Mouse (Mus musculus): ENCODE data around the gene Sp3. TPM values are rescaled to one million over a fixed set of nuclear protein-coding genes. Genes with fewer than 3 reads are reported as not detected.

The Sp3 gene
- polyA plus RNA-seq, 1 experiment, result 14.2 TPM

DNA sequence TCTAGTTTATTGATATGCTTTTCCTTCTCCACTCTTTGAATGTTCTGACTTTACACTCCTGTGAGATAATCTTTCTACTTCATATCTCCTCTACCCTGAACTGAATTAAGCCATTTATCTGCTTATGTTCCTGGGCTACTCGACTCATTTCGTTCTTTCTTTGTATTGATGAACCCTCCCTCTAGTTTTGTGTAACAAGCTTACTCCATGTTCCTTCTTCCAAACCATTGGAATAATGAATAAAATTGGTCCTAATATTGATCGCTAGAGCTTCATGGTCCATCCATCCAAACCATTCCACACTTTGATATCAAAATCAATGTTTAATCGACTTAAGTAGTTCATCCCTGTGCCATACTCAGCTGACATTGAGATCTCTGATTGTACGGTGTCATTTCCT, 6.4 kb upstream of the Sp3 start, which contains the start of gene Gm11084:
TSS of gene Gm11084 (minus strand) at position 101 of the 400 bp plus-strand sequence.
- no peak within 1 kb of the TSS for H3K4me3 ChIP-seq (ENCODE audit: low read depth, low read length)
- H3K4me1 ChIP-seq (ENCODE audit: control insufficient read depth, insufficient read depth, insufficient read length, low read length), result peaks cover 2% of the 10 kb centered on the region; the same call in 1 of the 2 replicates
- no peaks in the 10 kb centered on the region for H3K27me3 ChIP-seq (ENCODE audit: control insufficient read depth, insufficient read depth, low read length)
- H3K36me3 ChIP-seq (ENCODE audit: control insufficient read depth, insufficient read depth, low read length), result no peaks in the 10 kb centered on the region
- 92% methylated on average over 5 of the region's 5 CpGs for WGBS
- no peak within 1 kb of the TSS for H3K27ac ChIP-seq (ENCODE audit: insufficient read depth, low read depth, low read length)
- TF ChIP-seq POLR2A (IDR thresholded peaks at IDR 0.05; ENCODE audit: low read depth, low read length), result no peak
- no peak for TF ChIP-seq CTCF (IDR thresholded peaks at IDR 0.05; ENCODE audit: extremely low read depth, insufficient read length, insufficient replicate concordance, low read depth, low read length)

DNA sequence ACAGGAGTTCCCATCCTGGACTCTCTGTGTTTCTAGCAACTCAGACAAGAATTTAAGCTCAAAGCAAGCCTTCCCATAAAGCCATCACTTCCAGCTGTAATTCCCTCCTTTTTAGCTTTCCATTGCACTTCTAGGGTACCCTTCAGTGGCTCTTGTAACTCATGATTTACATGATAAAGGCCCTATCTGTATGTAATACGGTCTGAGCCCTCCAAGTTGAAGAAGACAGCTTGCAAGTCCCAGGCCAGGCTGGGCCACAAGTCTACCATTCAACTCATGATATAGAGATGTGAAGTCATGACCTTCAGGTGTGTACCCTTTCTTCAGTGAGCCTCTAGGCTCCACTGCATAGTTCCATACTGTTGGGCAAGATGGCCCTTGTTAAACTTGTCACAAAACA, 5.3 kb upstream of the Sp3 start:
- Histone ChIP-seq H3K36me3 (ENCODE audit: control insufficient read depth, insufficient read depth, low read length) (no peaks in the 10 kb centered on the region), H3K4me1 (ENCODE audit: control insufficient read depth, insufficient read depth, insufficient read length, low read length) (peaks cover 2% of the 10 kb centered on the region; the same call in 1 of the 2 replicates), H3K27me3 (ENCODE audit: control insufficient read depth, insufficient read depth, low read length) (no peaks in the 10 kb centered on the region), H3K4me3 (ENCODE audit: low read depth, low read length) (no peak overlapping the region), H3K27ac (ENCODE audit: insufficient read depth, low read depth, low read length) (no peak overlapping the region)
- TF ChIP-seq POLR2A (IDR thresholded peaks at IDR 0.05; ENCODE audit: low read depth, low read length) (no peak), CTCF (IDR thresholded peaks at IDR 0.05; ENCODE audit: extremely low read depth, insufficient read length, insufficient replicate concordance, low read depth, low read length) (no peak)
- WGBS, result 82% methylated on average over 1 of the region's 1 CpGs

DNA sequence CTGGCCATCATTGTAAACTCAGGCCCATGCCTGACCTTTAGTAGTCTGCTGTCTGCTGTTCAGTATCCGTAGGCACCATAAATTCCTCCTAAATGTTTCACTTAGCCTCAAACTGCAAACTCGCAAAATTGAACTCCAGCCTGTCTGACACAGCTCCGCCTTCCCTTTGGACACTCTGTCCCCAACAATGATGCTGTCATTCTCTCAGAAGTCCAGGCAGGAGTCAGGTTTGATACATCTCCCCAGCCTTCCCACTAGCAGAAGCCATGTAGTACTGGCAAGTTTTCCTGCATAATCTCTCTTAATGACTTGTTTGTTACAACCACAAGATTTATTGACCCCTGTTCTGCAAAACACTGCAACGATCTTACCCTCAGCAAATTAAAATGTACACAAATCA, 4.6 kb upstream of the Sp3 start:
- no peak overlapping the region for H3K27ac ChIP-seq (ENCODE audit: insufficient read depth, low read depth, low read length)
- no peak overlapping the region for H3K4me3 ChIP-seq (ENCODE audit: low read depth, low read length)
- peaks cover 2% of the 10 kb centered on the region; the same call in 1 of the 2 replicates for H3K4me1 ChIP-seq (ENCODE audit: control insufficient read depth, insufficient read depth, insufficient read length, low read length)
- WGBS, result 50% methylated on average over 4 of the region's 4 CpGs
- no peaks in the 10 kb centered on the region for H3K36me3 ChIP-seq (ENCODE audit: control insufficient read depth, insufficient read depth, low read length)
- TF ChIP-seq CTCF (IDR thresholded peaks at IDR 0.05; ENCODE audit: extremely low read depth, insufficient read length, insufficient replicate concordance, low read depth, low read length) (no peak), POLR2A (IDR thresholded peaks at IDR 0.05; ENCODE audit: low read depth, low read length) (no peak)
- H3K27me3 ChIP-seq (ENCODE audit: control insufficient read depth, insufficient read depth, low read length), result no peaks in the 10 kb centered on the region

DNA sequence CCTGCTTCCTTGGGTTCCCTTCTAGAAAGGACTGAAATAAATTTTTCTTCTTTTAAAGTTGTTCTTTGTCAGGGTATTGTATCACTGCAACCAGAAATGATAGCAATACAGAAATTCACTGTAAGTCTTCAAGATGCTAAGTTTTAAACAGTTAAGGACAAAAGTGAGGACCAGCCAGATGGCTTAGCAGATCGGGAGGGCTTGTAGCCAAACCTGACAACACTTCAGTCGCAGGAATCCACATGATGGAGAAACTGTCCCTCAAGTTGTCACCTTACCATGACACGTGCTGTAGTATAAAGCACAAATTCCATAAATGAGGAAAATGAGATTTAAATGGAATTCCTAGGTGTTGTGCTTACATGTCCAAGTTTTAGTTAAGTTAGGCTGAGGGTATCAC, 3.0 kb upstream of the Sp3 start:
- Histone ChIP-seq H3K4me3 (ENCODE audit: low read depth, low read length) (no peak overlapping the region), H3K27ac (ENCODE audit: insufficient read depth, low read depth, low read length) (no peak overlapping the region), H3K27me3 (ENCODE audit: control insufficient read depth, insufficient read depth, low read length) (no peaks in the 10 kb centered on the region), H3K4me1 (ENCODE audit: control insufficient read depth, insufficient read depth, insufficient read length, low read length) (peaks cover 2% of the 10 kb centered on the region; the same call in 1 of the 2 replicates), H3K36me3 (ENCODE audit: control insufficient read depth, insufficient read depth, low read length) (no peaks in the 10 kb centered on the region)
- WGBS, result 87% methylated on average over 3 of the region's 3 CpGs
- TF ChIP-seq POLR2A (IDR thresholded peaks at IDR 0.05; ENCODE audit: low read depth, low read length) (no peak), CTCF (IDR thresholded peaks at IDR 0.05; ENCODE audit: extremely low read depth, insufficient read length, insufficient replicate concordance, low read depth, low read length) (no peak)

DNA sequence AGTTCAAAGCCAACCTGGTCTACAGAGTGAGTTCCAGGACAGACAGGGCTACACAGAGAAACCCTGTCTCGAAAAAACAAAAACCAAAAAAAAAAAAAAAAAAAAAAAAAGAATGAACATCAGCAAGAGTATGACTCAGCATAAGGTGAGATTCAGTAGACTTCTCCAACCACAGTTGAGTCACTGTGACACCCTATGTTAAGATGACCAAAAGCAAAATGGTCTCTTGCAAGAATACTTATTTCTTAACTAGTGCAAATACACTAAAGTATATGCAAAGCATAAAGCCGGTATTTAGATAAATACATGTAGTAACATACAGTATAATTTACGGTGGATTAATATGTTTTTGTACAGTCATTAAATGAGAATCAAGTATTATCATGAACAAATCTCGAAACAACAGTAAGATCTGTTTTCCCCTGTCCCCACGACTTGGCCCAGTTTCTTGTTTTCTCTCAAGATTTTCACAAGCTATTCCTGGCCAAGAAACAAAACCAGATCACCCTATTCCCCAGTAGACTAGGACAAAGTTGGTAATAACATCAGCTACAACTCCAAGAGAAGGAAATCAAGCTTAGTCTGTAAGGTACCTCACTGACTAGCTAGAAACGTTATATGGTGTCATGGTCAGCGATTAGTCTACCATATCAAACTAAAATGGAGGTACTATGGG, 2.0 kb upstream of the Sp3 start:
- Histone ChIP-seq H3K27ac (ENCODE audit: insufficient read depth, low read depth, low read length) (no peak overlapping the region), H3K27me3 (ENCODE audit: control insufficient read depth, insufficient read depth, low read length) (no peaks in the 10 kb centered on the region), H3K36me3 (ENCODE audit: control insufficient read depth, insufficient read depth, low read length) (no peaks in the 10 kb centered on the region), H3K4me3 (ENCODE audit: low read depth, low read length) (no peak overlapping the region), H3K4me1 (ENCODE audit: control insufficient read depth, insufficient read depth, insufficient read length, low read length) (peaks cover 3% of the 10 kb centered on the region; the same call in 1 of the 2 replicates)
- 86% methylated on average over 7 of the region's 7 CpGs for WGBS
- TF ChIP-seq POLR2A (IDR thresholded peaks at IDR 0.05; ENCODE audit: low read depth, low read length), result no peak
- TF ChIP-seq CTCF (IDR thresholded peaks at IDR 0.05; ENCODE audit: extremely low read depth, insufficient read length, insufficient replicate concordance, low read depth, low read length), result no peak

DNA sequence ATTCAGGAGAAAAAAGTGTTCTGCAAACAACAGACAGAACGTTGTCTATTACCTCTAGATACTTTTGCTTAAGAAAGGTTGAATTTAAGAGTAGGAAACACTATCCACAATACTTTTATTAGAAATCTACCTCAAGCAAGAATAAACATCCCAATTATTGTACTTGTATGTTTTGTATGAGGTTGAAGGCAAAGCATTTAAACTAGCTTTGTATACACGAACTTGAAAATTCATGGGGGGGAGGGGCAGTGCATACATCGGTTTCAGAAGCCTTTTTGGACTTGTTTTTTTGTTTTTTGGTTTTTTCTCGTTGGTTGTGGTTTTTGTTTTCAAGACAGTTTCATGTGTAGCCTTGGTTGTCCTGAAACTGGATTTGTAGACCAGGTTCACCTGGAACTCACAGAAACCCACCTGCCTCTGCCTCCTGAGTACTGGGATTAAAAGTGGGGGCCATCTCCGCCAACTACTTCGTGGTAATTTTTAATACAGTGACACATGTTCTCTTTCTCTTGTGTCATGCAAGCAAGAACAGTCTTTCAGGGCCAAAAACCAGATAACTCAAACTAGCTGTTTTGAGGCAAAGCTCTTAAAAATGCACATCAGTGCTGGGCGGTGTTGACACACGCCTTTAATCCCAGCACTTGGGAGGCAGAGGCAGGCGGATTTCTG, 1.3 kb upstream of the Sp3 start:
- Histone ChIP-seq H3K27ac (ENCODE audit: insufficient read depth, low read depth, low read length) (no peak overlapping the region), H3K27me3 (ENCODE audit: control insufficient read depth, insufficient read depth, low read length) (no peaks in the 10 kb centered on the region), H3K4me1 (ENCODE audit: control insufficient read depth, insufficient read depth, insufficient read length, low read length) (peaks cover 4% of the 10 kb centered on the region; the same call in 1 of the 2 replicates), H3K4me3 (ENCODE audit: low read depth, low read length) (no peak overlapping the region), H3K36me3 (ENCODE audit: control insufficient read depth, insufficient read depth, low read length) (peaks cover 2% of the 10 kb centered on the region; the same call in 1 of the 2 replicates)
- TF ChIP-seq POLR2A (IDR thresholded peaks at IDR 0.05; ENCODE audit: low read depth, low read length), result no peak
- TF ChIP-seq CTCF (IDR thresholded peaks at IDR 0.05; ENCODE audit: extremely low read depth, insufficient read length, insufficient replicate concordance, low read depth, low read length), result no peak
- 69% methylated on average over 9 of the region's 9 CpGs for WGBS

DNA sequence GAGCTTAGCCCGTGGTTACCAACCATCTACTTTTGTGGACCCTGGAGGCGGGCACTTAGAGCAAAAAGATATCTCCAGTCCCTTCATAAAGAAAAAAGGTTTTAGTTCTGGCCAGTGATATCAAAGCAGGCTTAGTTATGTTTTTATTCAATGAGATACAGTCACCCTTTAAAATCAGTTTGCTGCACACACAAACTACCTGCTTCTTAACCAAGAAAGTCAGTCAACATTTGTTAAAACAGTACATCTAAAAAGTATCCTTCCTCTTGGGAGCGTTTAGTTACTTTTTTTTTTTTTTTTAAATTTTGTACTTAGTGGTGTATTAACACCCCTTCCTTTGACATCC, 802 bp upstream of the Sp3 start:
- Histone ChIP-seq H3K27ac (ENCODE audit: insufficient read depth, low read depth, low read length) (peak overlapping the region; percentile 100), H3K27me3 (ENCODE audit: control insufficient read depth, insufficient read depth, low read length) (no peaks in the 10 kb centered on the region), H3K36me3 (ENCODE audit: control insufficient read depth, insufficient read depth, low read length) (peaks cover 2% of the 10 kb centered on the region; the same call in 1 of the 2 replicates), H3K4me1 (ENCODE audit: control insufficient read depth, insufficient read depth, insufficient read length, low read length) (peaks cover 5% of the 10 kb centered on the region; the same call in 1 of the 2 replicates), H3K4me3 (ENCODE audit: low read depth, low read length) (peak overlapping the region; percentile 91)
- 5% methylated on average over 3 of the region's 3 CpGs for WGBS
- TF ChIP-seq POLR2A (IDR thresholded peaks at IDR 0.05; ENCODE audit: low read depth, low read length), result no peak
- TF ChIP-seq CTCF (IDR thresholded peaks at IDR 0.05; ENCODE audit: extremely low read depth, insufficient read length, insufficient replicate concordance, low read depth, low read length), result no peak
